Mouse (Mus musculus) cerebellum, postnatal 36 days (tissue): ENCODE results near the gene Ninj2.

Experiments used
- DNase-seq, 2 experiments: peaks; one replicate each; pipeline ENCODE4 v3.0.0; 2021 to 2022; ENCODE audit warnings: mixed read lengths in 2 of 2

The Ninj2 gene

GRCm38 (mm10) chr6:120145439-120145838 lies 52.3 kb downstream of the Ninj2 start:
- DNase-seq = no peak

GRCm38 (mm10) chr6:120146676-120147075 lies 53.5 kb downstream of the Ninj2 start:
- no peak for DNase-seq

GRCm38 (mm10) chr6:120147411-120147810 lies 54.3 kb downstream of the Ninj2 start:
- DNase-seq = no peak

GRCm38 (mm10) chr6:120148716-120149392 lies 55.7 kb downstream of the Ninj2 start:
- no peak for DNase-seq

GRCm38 (mm10) chr6:120149458-120150120 lies 56.4 kb downstream of the Ninj2 start:
- DNase-seq = no peak

GRCm38 (mm10) chr6:120150206-120150605 lies 57.1 kb downstream of the Ninj2 start:
- DNase-seq = no peak

- no peak for DNase-seq
These were observed 58.5 kb downstream of the Ninj2 start for GRCm38 (mm10) chr6:120151616-120152053.

- DNase-seq = no peak
These were observed 59.9 kb downstream of the Ninj2 start for GRCm38 (mm10) chr6:120152739-120153696.

GRCm38 (mm10) chr6:120154526-120155309 lies 61.6 kb downstream of the Ninj2 start:
- no peak for DNase-seq

GRCm38 (mm10) chr6:120155510-120155909 lies 62.4 kb downstream of the Ninj2 start:
- DNase-seq = no peak

GRCm38 (mm10) chr6:120157479-120157878 lies 64.3 kb downstream of the Ninj2 start:
- DNase-seq = no peak

GRCm38 (mm10) chr6:120159133-120159901 lies 66.2 kb downstream of the Ninj2 start:
- DNase-seq = peak; percentile 11 to 23

- no peak for DNase-seq
These were observed 69.8 kb downstream of the Ninj2 start for GRCm38 (mm10) chr6:120162928-120163327.

GRCm38 (mm10) chr6:120164765-120165164 lies 71.6 kb downstream of the Ninj2 start:
- no peak for DNase-seq

- DNase-seq = no peak
These were observed 74.4 kb downstream of the Ninj2 start for GRCm38 (mm10) chr6:120167574-120167973.

GRCm38 (mm10) chr6:120172294-120173017 lies 79.3 kb downstream of the Ninj2 start:
- no peak for DNase-seq

GRCm38 (mm10) chr6:120174028-120174601 lies 81.0 kb downstream of the Ninj2 start:
- no peak for DNase-seq

- DNase-seq = no peak
These were observed 81.5 kb downstream of the Ninj2 start for GRCm38 (mm10) chr6:120174602-120175115.

- DNase-seq = no peak
These were observed 82.5 kb downstream of the Ninj2 start for GRCm38 (mm10) chr6:120175650-120176049.

GRCm38 (mm10) chr6:120179044-120179755 lies 86.0 kb downstream of the Ninj2 start:
- DNase-seq = no peak
